Mouse (Mus musculus): ENCODE results near the gene Lrrk1.

The Lrrk1 gene

DNA sequence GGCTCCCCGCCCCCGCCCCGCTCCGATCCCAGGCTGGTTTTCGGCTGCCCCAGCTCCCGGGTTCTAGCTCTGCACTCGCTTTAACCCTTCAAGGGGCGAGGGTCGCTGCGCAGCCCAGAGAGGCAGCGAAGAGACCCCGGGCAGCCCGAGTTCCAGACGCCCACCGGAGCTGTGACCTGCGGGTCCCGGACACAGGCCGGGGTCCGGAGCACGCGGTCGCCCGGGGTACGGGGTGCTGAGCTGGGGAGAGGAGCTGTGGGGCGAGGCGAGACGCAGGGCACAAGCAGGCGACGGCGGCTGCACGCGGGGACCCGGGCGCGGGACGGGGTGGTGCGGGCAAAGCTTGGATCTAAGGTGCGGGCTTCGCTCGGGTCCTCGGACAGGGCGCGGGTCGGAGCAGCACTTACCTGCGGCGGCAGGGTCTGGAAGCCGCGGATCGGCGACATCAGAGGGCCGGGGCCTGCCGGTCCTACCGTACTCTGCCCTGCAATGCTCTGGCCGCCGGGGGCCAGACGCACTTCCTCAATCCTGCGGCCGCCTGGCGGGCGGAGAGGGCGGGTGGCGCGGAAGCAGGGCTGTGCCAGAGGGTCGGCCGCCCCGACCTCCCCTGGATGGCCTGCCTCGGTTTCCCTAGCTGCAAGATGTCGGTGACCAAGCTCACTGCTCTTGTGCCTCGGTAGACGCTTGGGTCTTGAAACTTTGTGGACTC, at the start of gene Lrrk1:
Gene Lrrk1, minus strand, starts transcription at position 538 of the 709 bp plus-strand sequence.
- in situ Hi-C loops (cut with MboI) = loop anchor here (10.0 kb wide), 1 partner anchor 283 kb away; the partner anchor contains the start of gene Chsy1

DNA sequence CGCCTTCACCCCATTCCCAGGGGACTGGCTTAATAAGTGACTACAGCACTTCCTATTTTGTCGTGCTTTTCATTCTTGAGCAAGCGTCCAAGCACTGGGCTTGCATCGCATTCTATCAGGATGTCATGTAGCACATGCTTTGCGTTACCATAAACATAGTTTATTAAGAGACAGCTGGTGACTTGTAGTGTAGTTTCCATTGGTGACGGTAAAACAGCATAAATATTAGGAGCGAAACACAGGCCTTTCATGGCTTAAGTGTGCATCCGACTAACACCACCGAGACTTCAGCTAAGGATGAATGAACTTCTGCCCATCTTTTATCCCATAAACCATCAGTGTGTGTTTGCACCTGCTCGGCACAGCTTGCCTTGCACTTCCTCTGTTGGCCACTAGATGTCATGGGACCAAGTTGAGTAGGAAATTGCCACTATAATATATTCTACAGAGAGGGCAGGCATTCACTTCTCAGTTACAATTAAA, 46.3 kb upstream of the Lrrk1 start:
- in situ Hi-C loops (cut with MboI) = no loop called here

DNA sequence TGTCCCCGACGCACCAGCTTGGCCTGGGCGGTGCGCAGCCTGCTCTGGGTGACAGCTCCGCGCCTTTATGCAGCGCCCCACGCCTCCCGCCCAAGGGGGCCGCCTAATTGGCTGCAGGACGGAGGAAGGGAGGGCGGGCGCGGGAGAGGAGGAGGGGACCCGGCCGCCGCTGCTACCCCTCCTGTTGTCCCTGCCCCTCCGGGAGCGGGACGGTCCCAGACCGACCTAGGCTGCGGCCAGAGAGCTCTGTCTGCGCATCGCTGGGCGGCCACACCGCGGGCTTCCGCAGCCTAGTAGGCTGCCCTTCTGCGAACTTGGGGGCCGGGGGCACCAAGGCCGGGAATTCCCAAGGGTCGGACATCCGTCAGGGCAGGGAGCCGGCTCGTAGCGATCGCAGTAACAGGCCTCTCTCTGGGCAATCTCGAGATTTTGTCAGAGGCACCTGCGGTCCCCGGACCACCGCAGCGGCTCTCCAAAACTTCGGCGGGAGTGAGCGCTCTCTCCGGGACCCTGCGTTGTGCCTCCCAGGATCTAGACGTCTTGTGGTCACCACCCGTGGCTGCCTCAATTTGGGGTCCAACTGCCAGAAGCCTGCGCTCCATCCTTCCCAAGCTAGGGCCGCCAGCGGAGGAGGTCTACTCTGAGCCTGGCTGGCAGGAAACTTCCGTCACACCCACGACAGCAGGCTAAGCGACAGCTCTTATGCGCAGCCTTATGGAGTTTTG, 39.4 kb upstream of the Lrrk1 start, which contains the start of gene Aldh1a3:
Gene Aldh1a3, minus strand, starts transcription at position 81 of the 725 bp plus-strand sequence.
- in situ Hi-C loops (cut with MboI) = no loop called here

DNA sequence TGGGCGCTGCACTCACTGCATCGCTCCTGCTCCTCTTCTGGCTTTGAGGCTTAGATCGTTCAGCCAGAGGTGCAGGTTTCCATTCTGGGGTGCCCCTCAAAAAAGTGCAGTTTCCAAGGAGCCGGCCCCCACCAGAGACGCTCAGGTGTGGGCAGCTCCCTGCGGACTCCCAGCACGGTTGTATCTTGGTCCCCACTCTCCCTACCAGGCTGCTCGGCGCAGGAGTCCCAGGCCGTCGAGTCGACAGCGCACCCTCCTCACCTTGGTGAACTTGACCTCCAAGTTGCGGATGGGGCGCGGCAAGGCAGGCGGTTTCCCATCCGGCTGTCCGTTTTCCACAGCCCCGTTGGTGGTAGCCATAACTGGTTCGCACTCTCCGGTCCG, 38.9 kb upstream of the Lrrk1 start:
- in situ Hi-C loops (cut with MboI) = no loop called here

DNA sequence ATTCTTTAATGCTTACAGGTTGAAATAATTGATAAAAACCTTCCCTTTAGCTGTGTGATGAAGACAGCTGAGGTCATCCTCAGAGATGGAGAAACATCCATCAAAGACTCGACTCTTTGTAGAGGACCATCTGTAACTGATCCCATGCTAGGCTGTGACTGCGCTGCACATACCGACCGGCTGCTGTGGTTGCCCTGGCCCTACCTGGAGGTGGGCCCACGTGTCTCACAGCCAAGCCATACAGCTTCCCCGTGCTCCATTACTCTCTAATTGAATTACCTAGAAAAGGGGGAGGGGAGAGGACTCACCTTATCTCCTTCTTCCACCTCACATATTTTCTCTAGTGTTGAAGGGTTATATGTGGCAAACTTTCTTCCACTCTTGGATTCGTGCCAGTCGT, 33.8 kb upstream of the Lrrk1 start:
- in situ Hi-C loops (cut with MboI) = no loop called here

DNA sequence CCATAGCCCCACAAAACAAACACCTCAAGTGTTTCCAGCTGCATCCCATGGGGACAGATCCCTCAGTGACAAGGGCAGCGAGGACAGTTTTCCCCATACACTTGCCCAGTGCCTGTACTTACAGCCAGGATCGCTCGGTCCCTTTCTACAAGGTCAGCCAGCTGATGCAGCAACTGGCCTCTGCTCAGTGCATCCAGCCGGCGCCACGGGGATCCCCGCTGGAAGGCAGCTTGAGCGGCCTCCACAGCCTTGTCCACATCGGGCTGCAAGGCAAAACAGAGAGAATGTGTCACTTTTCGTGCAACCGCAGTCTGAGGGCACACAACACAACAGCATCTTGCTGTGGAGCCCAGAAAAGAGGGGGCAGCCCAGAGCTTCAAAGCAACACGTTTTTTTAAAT, 30.8 kb upstream of the Lrrk1 start:
- in situ Hi-C loops (cut with MboI) = no loop called here

DNA sequence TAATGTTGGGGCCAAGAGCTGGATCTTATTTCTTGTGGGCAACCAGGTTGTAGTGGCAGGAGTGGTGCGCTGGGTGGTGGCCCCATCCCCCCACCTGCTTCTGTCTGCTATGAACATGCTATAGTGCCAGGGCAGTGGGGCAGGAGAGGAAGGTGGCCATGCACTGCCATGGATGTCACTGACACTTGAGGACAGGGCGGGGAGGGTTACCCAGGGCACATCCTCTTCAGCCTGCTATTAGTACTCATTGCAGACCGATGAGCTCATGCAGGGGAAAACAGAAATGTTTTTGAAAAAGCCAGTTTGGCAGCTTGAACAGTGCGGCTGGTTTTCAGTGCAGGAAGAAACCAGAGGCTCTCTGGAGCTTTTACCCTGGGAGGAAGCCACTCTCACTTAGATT, 28.7 kb upstream of the Lrrk1 start:
- in situ Hi-C loops (cut with MboI) = no loop called here

DNA sequence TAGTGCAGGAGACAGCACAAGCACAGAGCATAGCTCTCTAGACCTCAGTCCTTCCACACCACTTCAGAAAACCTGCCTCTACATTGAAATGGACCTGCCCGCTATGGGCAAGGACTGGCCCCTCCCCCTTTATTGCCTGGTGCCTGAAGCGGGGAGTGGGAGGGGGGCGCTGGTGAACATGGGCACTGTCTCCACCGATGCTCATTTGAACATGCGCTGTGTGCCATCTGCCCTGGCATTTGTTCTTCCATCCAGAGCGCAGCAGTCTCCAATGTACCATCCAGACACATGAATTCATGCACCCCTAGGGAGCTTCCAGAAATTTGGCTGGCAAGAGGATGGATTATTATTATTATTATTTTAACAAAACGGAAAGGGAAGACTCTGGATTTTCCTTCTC, 24.9 kb upstream of the Lrrk1 start:
- in situ Hi-C loops (cut with MboI) = no loop called here

DNA sequence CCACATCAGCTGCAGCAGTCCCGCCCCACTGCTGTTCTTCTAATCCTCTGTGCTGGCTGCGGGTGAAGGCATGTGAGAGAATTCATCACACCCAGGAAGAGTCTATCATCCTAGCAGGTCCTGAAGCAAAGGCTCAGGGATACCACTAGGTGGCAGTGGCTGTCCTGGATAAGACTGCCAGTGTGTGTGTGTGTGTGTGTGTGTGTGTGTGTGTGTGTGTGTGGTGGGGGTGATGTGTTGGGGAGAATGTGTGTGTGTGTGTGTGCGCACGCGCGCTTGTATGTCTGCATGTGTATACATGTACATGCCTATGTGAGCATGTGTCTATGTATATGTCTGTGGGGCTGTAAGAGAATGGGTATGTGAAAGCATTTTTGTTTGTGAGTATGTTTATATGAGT, 21.3 kb upstream of the Lrrk1 start:
- in situ Hi-C loops (cut with MboI) = no loop called here

DNA sequence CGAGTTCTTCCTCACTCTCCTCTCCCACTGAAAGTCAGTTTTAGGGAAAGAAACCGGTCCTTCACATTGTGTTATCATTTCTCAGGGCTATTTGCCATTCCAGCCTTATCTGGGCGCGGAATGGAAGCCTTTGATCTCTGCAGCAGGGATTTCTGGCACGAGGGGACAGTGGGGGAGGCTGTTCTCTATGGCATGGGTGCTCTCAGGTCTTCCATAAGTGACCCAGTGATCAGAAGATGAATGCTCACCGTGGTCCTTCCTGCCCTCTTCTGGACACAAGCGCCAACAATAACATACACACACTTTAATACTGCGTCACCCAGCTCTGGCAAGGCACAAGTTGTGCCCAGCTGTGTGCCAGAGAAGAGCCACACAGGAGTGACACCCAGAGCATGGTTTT, 18.8 kb upstream of the Lrrk1 start:
- in situ Hi-C loops (cut with MboI) = no loop called here

DNA sequence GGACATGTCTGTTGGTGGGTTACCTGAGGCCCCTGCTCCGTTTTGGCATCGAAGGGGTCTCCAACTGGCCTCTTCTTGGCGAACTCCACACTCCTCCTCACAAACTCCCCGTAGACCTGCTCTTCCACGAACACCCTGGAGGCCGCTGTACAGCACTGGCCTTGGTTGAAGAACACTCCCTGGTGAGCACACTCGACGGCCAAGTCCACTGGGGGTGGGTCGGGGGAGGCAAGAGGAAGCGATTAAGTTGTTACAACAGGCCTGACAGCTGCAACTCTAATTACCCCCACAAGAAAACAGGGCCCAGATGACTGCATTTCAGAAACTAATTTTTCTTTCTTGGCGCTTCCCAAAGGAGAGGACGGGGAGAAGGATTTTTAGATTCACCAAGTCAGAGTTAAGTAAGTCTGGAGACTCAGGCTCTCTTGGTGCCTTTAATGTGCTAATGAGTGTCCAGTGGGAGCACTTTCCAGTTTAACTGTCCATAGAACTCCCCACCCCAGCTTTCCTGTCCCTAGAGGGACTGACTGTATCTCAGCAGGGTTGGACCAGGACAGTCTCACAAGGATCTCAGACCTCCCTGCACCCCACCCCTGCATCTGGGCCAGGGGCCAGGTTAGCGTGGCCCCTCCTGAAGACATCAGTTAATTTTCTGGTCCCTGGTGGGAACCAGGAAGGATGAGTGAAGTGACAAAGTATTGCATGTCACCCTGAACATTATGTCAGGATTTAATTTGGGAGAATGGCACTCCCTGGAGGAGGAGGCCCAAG, 18.0 kb upstream of the Lrrk1 start:
- in situ Hi-C loops (cut with MboI) = no loop called here

DNA sequence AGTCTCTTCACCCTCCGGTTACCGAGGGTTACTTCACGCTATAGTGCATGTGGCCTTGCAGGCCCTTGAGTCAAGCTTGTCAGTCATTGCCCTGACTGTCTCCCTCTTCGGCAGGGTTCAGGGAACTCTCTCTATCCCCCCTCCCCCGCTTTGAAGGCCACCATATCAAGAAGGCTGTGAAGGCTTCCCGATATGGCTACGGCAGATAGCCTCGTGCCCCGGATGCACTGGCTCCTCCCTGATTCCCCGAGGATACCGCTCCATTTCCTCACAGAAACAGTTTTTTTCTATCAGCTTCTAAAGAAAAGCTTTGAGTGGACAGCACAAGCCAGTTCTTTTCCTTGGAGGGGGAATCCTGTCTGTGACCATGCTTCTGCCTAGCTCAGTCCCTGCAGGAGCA, 17.4 kb upstream of the Lrrk1 start:
- in situ Hi-C loops (cut with MboI) = no loop called here

DNA sequence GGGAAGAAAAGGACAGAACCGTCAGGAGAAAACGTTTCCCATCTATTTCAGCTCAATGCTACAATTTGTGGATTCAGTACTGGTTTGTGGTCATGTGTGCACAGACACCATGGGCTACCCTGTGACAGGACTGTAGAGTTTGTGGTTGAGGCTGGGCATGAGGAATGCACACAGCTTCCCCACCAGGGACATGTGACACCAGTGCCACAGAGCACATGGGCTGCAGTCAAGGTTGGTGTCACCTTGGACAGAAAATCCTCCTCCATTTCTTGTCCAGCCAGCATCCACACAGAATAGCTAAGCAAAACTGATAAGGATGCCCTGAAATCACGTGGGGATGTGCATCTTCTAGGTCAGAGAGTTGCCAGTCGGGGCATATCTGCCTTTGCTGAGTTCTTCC, 16.7 kb upstream of the Lrrk1 start:
- in situ Hi-C loops (cut with MboI) = no loop called here

DNA sequence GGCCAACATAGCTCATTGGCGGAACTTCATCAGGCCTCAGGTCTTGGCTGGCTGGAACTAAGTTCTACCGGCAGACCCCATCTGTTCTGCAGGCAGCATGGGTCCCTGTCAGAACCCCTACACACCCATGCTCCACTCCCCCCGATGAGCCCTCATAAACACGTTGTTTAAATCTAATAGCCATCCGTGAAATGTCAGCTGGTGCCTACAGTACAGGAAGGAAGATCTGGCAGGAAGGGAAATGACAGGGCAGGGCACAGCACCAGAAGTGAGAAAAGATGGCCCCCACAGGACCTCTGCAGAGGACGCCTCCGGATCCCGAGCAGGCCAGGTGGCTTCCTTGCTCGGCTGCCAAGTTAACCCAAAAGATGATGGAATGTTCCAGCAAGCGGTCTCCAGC, 16.0 kb upstream of the Lrrk1 start:
- in situ Hi-C loops (cut with MboI) = no loop called here

DNA sequence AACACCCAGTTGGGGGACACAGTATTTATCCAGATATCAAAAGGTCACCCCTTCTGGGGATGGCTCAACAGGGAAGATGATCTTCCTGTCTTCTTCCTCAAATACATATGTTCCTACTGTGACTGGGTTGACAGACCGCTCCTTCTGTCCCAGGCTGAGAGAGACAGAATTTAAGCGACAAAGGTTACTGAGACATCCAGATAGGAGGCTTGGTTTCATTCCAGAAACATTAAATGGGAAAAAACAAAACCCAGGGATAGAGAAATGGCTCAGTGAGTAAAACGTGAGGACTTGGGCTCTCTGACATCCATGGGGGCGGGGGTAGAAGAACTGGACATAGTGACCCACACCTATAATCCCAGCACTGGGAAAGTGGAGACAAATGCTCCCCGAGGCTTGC, 14.7 kb upstream of the Lrrk1 start:
- in situ Hi-C loops (cut with MboI) = no loop called here

DNA sequence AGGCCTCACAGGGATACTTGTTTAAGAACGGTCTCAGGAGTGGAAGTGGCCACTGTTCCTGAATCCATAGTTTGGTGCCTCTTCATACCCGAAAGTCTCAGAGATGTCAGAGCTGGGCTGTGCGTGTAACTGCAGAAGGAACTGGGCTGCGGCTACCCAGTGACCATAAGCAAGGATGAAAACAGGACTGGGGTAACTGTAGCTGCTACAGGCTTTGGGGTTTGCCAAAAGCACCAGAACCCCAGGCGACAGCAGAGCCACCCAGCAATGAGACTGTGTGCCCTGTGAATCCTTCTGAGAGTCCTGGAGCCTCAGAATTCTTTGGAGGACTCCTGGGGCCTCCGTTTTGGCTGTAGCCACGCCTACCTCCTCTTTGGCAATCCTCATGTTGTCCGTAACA, 13.5 kb upstream of the Lrrk1 start:
- in situ Hi-C loops (cut with MboI) = no loop called here

DNA sequence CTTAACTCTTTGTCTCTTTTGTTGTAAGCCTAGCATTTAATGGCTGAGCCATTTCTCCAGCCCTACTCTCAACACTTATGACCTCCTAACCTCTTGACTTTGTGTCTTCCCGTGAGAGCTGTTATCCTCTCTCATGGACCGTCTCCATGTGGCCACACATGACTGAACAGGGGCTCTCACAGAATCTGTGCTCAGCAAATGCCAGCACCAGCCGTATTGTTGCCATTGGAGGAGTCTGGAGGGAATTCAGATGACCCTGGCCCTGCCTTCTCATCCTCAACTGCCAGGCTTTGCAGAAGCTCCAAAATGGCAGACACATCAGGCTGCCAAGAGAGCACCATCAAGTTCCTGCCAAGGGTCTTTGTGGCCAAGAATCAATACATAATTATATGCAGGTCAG, 9.1 kb upstream of the Lrrk1 start:
- in situ Hi-C loops (cut with MboI) = no loop called here

DNA sequence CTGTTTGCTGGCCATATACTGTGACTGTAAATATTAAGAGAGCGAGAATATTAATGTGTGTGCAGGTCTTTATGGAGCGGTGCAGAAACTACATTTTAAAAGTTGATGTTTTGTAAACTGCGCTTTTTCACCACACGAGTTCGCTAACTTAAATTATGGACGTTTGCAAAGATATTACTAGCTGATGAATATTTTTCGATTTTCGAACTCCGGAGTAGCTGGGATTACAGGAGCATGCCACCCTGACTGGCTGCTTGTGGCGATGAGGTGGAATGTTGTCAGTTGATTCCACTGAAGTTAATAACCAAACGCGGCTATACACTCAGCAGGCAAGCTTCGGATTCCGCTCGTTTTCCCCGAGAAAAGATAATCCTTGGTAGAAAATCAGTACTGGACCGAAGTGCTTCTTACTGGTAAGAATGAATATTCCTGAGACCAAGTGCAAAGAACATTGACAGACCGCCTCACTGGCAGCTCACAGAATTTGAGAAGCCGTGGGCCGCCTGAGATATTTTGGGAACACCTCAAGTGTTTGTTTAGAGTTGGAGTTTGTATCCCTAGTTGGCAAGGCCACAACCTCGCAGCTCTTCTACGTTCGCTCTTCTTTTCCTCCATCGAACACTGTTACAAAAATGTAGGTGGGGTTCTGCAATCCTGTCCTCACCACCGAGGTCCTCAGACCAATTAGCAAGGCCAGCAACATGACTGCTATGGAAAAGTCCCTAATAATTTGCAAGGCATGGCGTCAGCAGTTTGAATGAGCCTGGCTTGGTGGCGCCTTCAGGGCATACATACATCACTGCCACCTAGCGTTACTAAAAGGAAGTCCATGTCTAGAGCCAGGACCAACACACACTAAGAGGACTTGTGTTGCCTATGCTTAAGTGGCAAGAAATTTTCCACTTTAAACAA, 727 bp upstream of the Lrrk1 start:
- in situ Hi-C loops (cut with MboI) = loop anchor here (10.0 kb wide), 1 partner anchor 284 kb away; the partner anchor contains the start of gene Chsy1

DNA sequence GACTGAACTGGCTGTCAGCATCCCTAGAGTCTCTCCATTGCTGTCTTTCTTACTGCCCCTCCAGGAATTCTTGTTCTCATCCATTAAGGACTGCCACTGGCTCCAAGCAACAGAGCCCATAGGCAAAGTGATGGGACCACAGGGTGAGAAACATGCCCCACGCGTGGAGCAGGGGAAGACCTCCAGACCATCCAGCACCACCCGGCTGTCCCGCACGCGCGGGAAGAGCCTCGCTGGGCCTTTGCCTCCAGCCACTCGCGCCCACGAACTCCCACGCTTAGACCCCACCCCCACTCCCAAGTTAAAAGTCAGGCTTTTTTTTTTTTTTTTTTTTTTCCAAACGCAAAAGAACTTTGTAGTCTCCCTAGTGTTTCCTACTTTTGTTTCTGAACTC, 734 bp downstream of the Lrrk1 start:
- in situ Hi-C loops (cut with MboI) = loop anchor here (10.0 kb wide), 1 partner anchor 283 kb away; the partner anchor contains the start of gene Chsy1

DNA sequence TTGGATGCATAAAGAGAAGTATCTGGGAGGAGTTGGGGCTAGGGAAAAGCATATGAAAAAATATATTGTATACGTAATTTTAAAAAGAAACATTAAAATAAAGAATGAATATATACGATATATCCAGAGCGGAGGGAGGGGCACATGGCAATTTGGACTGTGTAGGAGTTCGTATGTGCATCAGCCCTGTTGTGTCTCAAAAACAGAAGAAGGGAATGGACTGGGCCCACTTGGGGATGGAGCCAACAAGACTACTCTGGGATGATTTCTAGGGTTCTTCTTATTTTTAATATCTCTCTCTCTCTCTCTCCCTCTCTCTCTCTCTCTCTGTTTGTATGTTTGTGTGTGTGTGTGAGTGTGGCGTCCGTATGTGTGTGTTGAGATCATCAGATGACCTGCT, 1.7 kb downstream of the Lrrk1 start:
- in situ Hi-C loops (cut with MboI) = loop anchor here (10.0 kb wide), 1 partner anchor 282 kb away; the partner anchor contains the start of gene Chsy1

DNA sequence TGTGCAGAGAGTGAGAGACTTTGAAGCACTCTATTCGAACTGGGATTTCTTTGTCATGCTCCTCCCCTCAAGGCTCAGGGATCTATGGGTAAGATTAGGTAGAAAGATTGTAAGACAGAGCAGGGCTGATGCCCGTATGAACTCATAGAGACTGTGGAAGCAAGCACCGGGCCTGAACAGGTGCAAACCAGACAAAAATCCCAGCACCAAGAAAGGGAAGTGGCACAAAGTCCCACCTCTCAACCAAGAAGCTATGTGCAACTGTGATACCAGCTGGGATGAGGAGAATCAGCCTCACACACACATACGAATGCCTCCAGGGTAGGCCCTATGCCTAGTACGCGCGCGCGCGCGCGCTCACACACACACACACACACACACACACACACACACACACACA, 2.3 kb downstream of the Lrrk1 start:
- in situ Hi-C loops (cut with MboI) = loop anchor here (10.0 kb wide), 1 partner anchor 281 kb away; the partner anchor contains the start of gene Chsy1

All from mature B cell (primary cell).